Mouse (Mus musculus) gastrocnemius, adult 2 months (tissue): ENCODE data around the gene Rasgef1b. TPM values are rescaled to one million over a fixed set of nuclear protein-coding genes. Genes with fewer than 3 reads are reported as not detected.

Experiments
- DNase-seq: peaks from one replicate; pipeline ENCODE4 v3.0.0; 2022
- H3K27ac ChIP-seq: fragments of 200-600 bp; 2 replicates; pipeline ENCODE4 v1.8.1; 2022; ENCODE audit warnings: mild to moderate bottlenecking
- H3K4me3 ChIP-seq: fragments of 200-600 bp; 2 replicates; pipeline ENCODE4 v1.8.1; 2022; ENCODE audit warnings: mild to moderate bottlenecking, moderate library complexity
- CTCF ChIP-seq: fragments of 200-600 bp; IDR thresholded peaks from 2 replicates; pipeline ENCODE4 v1.8.1; 2022; ENCODE audit warnings: antibody characterized with exemption, mild to moderate bottlenecking, moderate library complexity
- intact Hi-C: fragments of 180-260 bp; cut with DNase I; formaldehyde crosslinking; loops from one replicate; pipeline ENCODE4 v1.15.1; 2025
- total RNA-seq, 2 experiments: library from RNA; stranded (reverse); gene quantifications; 2 replicates each; pipeline ENCODE4 v1.2.3; 2021

Rasgef1b gene
- total RNA-seq, 2 experiments from 2014 or later = 0.26 to 0.47 TPM

- no peak for TF ChIP-seq CTCF
- intact Hi-C loops = no loop called here
- DNase-seq = no peak
- no peak overlapping the region for H3K4me3 ChIP-seq
- no peak overlapping the region for H3K27ac ChIP-seq
Observed at GRCm38 (mm10) chr5:99482016-99482415, 246.8 kb downstream of the Rasgef1b start.

DNA sequence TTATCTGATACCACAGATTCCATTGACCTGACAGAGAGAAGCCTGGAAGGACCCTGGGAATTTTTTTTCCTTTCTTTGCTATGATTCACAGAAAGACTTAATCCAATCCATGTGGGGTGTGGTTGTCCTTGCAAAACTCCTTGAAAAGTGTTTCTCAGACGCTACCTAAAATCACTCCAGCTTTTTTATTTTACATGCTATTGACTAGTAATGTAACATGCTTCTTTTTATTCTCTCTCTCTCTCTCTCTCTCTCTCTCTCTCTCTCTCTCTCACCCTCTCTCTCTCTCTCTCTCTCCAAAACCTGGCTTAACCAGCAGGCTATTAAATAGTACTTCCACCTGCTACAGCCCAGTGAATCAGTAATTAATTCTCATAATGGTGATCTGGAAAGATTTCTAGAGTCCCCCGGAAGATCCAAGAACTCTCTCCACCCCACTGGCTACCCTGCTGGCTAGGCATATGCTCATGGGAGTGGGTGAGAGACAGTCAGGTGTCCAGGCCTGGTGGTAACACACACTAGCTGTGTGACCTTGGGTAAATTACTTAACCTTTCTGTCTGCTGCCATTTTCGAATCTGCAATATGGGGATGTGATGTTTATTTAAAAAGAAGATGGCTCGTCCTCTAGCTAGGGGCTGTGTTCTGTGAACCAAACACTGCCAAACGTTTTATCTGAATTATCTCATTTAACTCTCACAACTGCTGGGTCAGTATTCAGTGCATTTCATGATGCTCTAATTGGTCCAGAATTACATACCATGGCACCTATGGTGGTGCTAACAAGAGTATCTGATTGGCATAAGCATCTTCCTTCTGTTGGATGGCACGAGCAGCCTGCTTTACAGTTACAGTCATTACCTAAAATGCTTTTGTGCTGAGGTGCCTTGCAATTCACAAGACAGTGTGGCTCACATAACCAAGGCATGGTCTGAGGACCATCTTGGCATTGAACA is 248.5 kb downstream of the Rasgef1b start:
- TF ChIP-seq CTCF = no peak
- intact Hi-C loops = no loop called here
- no peak overlapping the region for H3K4me3 ChIP-seq
- no peak overlapping the region for H3K27ac ChIP-seq
- no peak for DNase-seq

DNA sequence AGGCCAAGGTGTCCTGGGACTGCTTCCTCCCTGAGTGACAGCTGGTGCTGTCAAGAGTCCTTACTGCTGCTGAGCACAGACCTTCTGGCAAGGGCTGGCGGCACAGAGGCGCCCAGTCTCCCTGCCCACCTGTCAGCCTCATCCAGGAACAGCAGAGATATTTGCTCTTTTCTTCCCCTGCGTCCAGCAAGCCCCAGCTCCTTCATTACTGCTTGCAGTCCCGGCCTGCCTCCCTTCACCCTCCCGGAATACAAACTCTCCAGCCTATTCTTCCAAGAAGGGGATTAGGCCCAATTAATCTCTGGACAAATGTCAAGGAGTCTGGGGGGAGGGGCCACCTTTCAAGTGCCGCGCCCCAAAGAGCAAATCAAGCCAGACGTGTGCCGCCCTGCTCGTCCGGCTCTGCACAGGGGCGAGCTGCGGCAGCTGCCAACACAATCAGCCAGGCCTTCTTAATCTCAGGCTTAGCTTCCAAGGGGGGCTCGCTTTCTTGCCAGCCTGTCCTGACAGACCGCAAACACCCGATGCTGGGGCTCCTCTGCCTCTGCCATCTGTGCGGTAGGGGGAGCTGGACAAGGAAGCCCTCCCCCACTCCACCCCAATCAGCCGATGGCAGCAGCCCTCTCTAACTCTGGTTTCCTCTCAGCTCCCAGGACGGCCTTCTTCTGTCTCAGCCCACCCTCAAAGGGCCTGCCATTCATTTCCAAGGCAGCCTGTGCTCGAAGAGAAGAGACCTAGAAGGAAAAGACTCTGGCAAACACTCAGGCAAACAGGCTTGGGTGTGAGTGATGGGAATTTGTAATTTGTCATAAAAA is 249.4 kb downstream of the Rasgef1b start:
- TF ChIP-seq CTCF = no peak
- intact Hi-C loops = no loop called here
- no peak overlapping the region for H3K27ac ChIP-seq
- H3K4me3 ChIP-seq = peak overlapping the region; percentile 3
- peak; percentile 37 for DNase-seq

- TF ChIP-seq CTCF = no peak
- intact Hi-C loops = no loop called here
- Histone ChIP-seq H3K27ac (no peak overlapping the region), H3K4me3 (no peak overlapping the region)
- DNase-seq = no peak
Observed at GRCm38 (mm10) chr5:99478716-99479115, 250.1 kb downstream of the Rasgef1b start.

DNA sequence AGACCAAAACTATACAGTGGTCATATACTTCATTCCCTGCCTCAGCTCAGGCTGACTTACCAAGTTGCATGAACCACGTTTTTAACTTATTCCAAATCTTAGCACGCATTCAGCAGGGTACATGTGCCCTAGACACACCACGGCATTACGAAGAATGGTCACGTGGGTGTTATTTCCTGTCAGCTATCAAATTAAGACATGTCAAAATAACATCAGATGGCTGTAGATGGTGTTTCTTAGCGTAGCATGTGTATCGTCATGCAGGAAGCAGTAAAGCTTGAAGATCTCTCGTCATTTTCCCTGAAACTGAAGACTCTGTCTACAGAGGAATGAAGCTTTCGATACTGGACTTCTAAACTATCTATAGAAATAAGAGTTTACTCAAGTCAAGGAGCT is 251.4 kb downstream of the Rasgef1b start:
- Histone ChIP-seq H3K4me3 (no peak overlapping the region), H3K27ac (no peak overlapping the region)
- no peak for DNase-seq
- no peak for TF ChIP-seq CTCF
- intact Hi-C loops = no loop called here

GRCm38 (mm10) chr5:99476640-99477419 is 252.0 kb downstream of the Rasgef1b start:
- no peak overlapping the region for H3K27ac ChIP-seq
- intact Hi-C loops = no loop called here
- no peak for DNase-seq
- no peak for TF ChIP-seq CTCF
- H3K4me3 ChIP-seq = no peak overlapping the region

DNA sequence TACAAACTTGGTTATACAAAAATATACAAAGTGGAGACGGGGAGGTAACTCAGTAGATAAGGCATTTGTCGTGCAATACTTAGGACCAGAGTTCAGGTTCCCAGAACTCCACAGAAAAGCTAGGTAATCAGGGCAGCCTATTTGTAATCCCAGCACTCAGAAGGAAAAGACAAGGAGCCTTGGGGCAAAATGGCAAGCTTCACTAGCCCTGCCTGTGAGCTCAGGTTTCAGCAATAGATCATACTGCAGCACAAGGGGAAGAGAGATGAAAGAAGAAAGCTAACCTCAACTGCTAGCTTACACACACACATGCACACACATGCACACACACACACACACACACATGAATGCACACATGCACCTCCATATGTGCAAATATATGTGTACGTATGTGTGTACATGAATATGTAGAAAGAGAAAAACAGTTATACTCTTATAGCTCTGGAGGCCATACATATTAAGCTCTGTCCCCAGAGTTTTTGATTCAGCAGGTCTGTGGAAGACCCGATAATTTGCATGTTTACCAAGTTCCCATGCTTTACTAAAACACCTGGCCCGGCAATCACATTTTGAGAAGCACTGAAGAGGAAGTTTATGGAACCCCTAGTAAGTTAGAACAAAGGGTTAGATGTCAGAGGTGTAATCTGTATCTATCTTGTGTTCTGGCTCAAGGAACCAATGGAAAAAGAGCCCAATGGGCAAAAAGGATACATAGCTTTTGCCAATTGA is 256.1 kb downstream of the Rasgef1b start:
- no peak for DNase-seq
- TF ChIP-seq CTCF = no peak
- Histone ChIP-seq H3K27ac (no peak overlapping the region), H3K4me3 (no peak overlapping the region)
- intact Hi-C loops = no loop called here

DNA sequence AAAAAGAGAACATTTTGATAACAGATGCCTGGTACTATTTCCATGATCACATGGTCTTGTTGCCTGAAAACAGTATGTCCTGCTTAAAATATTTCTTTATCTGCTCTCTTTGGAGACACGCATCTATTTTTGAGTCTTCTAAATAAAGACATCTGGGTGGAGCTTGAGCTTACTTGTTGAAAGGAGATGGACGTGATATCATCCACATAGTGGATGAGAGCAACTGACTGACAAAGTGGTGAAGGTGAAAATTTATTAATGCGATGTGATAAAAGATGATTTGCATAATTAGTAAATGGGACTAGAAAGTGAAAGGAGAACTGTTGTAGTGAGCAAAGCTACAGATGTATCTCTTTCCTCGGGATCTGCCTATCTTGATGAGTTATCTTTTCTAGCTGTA is 257.1 kb downstream of the Rasgef1b start:
- intact Hi-C loops = no loop called here
- no peak overlapping the region for H3K27ac ChIP-seq
- TF ChIP-seq CTCF = no peak
- no peak overlapping the region for H3K4me3 ChIP-seq
- DNase-seq = no peak

DNA sequence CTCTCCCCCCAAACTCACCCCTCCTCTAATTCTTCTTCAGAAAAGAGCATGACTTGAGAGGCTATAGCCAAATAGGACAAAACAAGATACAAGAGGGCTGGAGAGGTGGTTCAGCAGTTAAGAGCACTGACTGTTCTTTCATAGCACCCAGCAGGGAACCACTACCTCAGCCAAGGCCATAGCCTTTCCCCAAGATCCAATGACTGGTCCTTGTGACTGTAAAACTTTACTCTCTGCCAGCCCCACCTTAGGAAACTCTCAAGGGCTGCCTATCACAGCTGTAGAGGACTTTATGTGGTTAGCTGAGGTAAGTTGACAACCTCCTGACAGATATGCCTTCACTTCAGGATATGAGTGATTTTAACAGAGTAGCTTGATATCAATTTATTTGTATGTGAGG is 258.3 kb downstream of the Rasgef1b start:
- intact Hi-C loops = no loop called here

GRCm38 (mm10) chr5:99459007-99459406 is 269.9 kb downstream of the Rasgef1b start:
- no peak for DNase-seq
- Histone ChIP-seq H3K27ac (no peak overlapping the region), H3K4me3 (no peak overlapping the region)
- TF ChIP-seq CTCF = no peak
- intact Hi-C loops = no loop called here

More for the DNA sequence above, 258.3 kb downstream of the Rasgef1b start:
- DNase-seq = no peak
- Histone ChIP-seq H3K4me3 (no peak overlapping the region), H3K27ac (no peak overlapping the region)
- TF ChIP-seq CTCF = no peak

DNA sequence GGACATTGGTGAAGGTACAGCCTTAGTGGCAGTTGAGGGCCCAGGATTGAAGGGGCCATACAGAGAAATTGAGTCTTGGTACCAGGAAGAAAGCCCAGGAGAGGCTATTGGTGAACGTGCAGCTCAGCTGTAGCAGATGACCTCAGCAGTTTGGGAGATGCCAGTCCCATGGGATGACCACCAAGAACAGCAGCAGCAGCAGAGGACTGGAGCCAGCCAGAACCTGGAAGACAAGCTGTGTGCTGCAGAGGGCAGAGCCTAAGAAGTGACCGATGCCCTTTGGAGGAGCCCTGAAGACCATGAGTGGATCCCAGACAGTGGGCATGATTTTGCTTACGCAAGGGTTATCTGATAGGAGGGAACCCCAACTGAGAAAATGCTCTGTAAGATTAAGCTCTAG is 271.6 kb downstream of the Rasgef1b start:
- DNase-seq = no peak
- H3K27ac ChIP-seq = no peak overlapping the region
- H3K4me3 ChIP-seq = no peak overlapping the region
- no peak for TF ChIP-seq CTCF
- intact Hi-C loops = no loop called here

DNA sequence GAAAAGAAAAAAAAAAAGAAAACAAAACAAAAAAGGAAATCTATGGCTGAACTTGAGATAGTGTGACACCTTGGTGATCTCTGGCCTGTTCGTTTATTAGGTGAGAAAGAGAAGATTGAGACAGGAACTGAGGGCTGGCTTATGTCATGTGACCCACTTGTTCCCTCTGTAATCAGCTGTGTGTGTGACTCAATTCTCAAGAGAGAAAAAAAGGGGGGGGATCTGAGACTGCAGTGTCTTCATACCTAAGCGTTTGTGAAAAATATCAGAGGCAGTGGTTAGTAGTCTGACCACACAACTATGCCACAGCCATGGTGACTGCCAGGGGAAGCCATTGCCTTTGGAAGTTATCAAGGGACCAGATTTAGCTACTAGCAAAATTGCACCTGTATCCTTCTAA is 276.9 kb downstream of the Rasgef1b start:
- Histone ChIP-seq H3K27ac (no peak overlapping the region), H3K4me3 (no peak overlapping the region)
- TF ChIP-seq CTCF = no peak
- intact Hi-C loops = no loop called here
- no peak for DNase-seq
